Mouse (Mus musculus): ENCODE data around the gene Gadd45g. TPM values are rescaled to one million over a fixed set of nuclear protein-coding genes. Genes with fewer than 3 reads are reported as not detected.

Gadd45g gene
- total RNA-seq, 2 experiments from 2014 or later, result 10.1 to 33.9 TPM

Other genes starting within 250 kb of the Gadd45g start
- 1 to 10 TPM; 6.8 to 7.1 TPM for gene Cks2, start 201.4 kb upstream of the Gadd45g start, total RNA-seq (2021)
- 1 to 10 TPM; 8.6 to 9.5 TPM for gene Secisbp2, start 195.0 kb upstream of the Gadd45g start, total RNA-seq (2021)
- 100 to 1,000 TPM; 126 to 130 TPM for gene Sema4d, start 52.9 kb upstream of the Gadd45g start, total RNA-seq (2021)